In genomic region chr3:142462764-142463751, GRCm38 (mm10) we compare ENCODE assay signal across 21 mouse cellular contexts. TPM values are rescaled to one million over a fixed set of nuclear protein-coding genes. Genes with fewer than 3 reads are reported as not detected.
DNase-seq lines count a peak whose midpoint lies in the region; ATAC-seq lines count a peak whose summit lies in the region.
"Had no signal": no experiment of that assay in that cellular context is flagged by ENCODE, and none has a peak within 500 bp of the region (broad histone marks: within the 10 kb centered on the region; RNA-seq: fewer than 3 reads in every experiment).

No protein-coding gene starts in this region.

- H3K9me3 ChIP-seq in forebrain, embryonic 13.5 days (replicated peaks): no peaks in the 10 kb centered on the region
- no peaks in the 10 kb centered on the region for H3K9me3 ChIP-seq in forebrain, embryonic 11.5 days (ENCODE audit: control insufficient read depth, low read length)
- no peaks in the 10 kb centered on the region for H3K9me3 ChIP-seq in heart, embryonic 10.5 days
- H3K9me3 ChIP-seq: embryonic facial prominence, embryonic 12.5 days; heart, embryonic 13.5 days; hindbrain, embryonic 12.5 days; liver, embryonic 15.5 days; neural tube, embryonic 13.5 days had no signal

- no peak for DNase-seq in forebrain, embryonic 11.5 days (ENCODE audit: low spot score)
- DNase-seq in heart, postnatal 10 days: peak; percentile 12 to 17
- no peak for DNase-seq in heart, embryonic 10.5 days (ENCODE audit: low spot score)
- peak; percentile 39 for DNase-seq in retina, postnatal 1 day
- no peak for DNase-seq in retina, embryonic 14.5 days (ENCODE audit: low spot score)
- no peak for DNase-seq in spleen, postnatal 10 days (ENCODE audit: low spot score in 2 of 2)
- no peak for DNase-seq in cerebellum, postnatal 25 days
- DNase-seq: adrenal gland, postnatal 10 days; kidney, postnatal 4 days; liver; right cerebral cortex, adult 18-20 months had no signal

- ATAC-seq in forebrain, embryonic 13.5 days: 0 out of 2 replicates have a peak, but pooled peaks have one; percentile 19
- ATAC-seq in forebrain, embryonic 11.5 days (replicated peaks; ENCODE audit: low FRiP score): no peak
- ATAC-seq: intestine, postnatal 0 days; midbrain, embryonic 16.5 days had no signal

- no peak overlapping the region for H3K9ac ChIP-seq in forebrain, embryonic 13.5 days
- no peak overlapping the region for H3K9ac ChIP-seq in forebrain, embryonic 11.5 days (ENCODE audit: low read length)
- H3K9ac ChIP-seq: embryonic facial prominence, embryonic 12.5 days; heart, embryonic 13.5 days; hindbrain, embryonic 12.5 days; liver, embryonic 15.5 days; neural tube, embryonic 13.5 days had no signal

- no peak overlapping the region for H3K27ac ChIP-seq in forebrain, embryonic 13.5 days
- no peak overlapping the region for H3K27ac ChIP-seq in forebrain, embryonic 11.5 days (ENCODE audit: low read depth, low read length)
- no peak overlapping the region for H3K27ac ChIP-seq in heart, embryonic 10.5 days
- H3K27ac ChIP-seq: embryonic facial prominence, embryonic 12.5 days; heart, embryonic 13.5 days; hindbrain, embryonic 12.5 days; liver, embryonic 15.5 days; neural tube, embryonic 13.5 days had no signal

- H3K27me3 ChIP-seq in forebrain, embryonic 13.5 days: no peaks in the 10 kb centered on the region
- H3K27me3 ChIP-seq in forebrain, embryonic 11.5 days (ENCODE audit: control insufficient read depth, insufficient read depth, low read length): no peaks in the 10 kb centered on the region
- no peaks in the 10 kb centered on the region for H3K27me3 ChIP-seq in heart, embryonic 10.5 days (ENCODE audit: insufficient read depth, poor library complexity, severe bottlenecking)
- H3K27me3 ChIP-seq: embryonic facial prominence, embryonic 12.5 days; heart, embryonic 13.5 days; hindbrain, embryonic 12.5 days; liver, embryonic 15.5 days; neural tube, embryonic 13.5 days had no signal

- intact Hi-C loops in heart, postnatal 10 days (cut with DNase I): no loop called here

- H3K36me3 ChIP-seq in forebrain, embryonic 13.5 days (ENCODE audit: poor library complexity, severe bottlenecking): no peaks in the 10 kb centered on the region
- H3K36me3 ChIP-seq in forebrain, embryonic 11.5 days (ENCODE audit: control insufficient read depth, insufficient read depth, low read length): no peaks in the 10 kb centered on the region
- H3K36me3 ChIP-seq in heart, embryonic 10.5 days: no peaks in the 10 kb centered on the region
- H3K36me3 ChIP-seq: embryonic facial prominence, embryonic 12.5 days; heart, embryonic 13.5 days; hindbrain, embryonic 12.5 days; liver, embryonic 15.5 days; neural tube, embryonic 13.5 days had no signal

- H3K4me3 ChIP-seq in forebrain, embryonic 13.5 days: no peak overlapping the region
- no peak overlapping the region for H3K4me3 ChIP-seq in forebrain, embryonic 11.5 days (ENCODE audit: low read depth, low read length)
- H3K4me3 ChIP-seq in heart, embryonic 10.5 days: no peak overlapping the region
- H3K4me3 ChIP-seq: embryonic facial prominence, embryonic 12.5 days; heart, embryonic 13.5 days; hindbrain, embryonic 12.5 days; liver, embryonic 15.5 days; myocyte; neural tube, embryonic 13.5 days had no signal

- no peaks in the 10 kb centered on the region for H3K4me1 ChIP-seq in forebrain, embryonic 13.5 days
- H3K4me1 ChIP-seq in forebrain, embryonic 11.5 days (replicated peaks; ENCODE audit: control insufficient read depth, insufficient read depth, low read length): no peaks in the 10 kb centered on the region
- 0 out of 2 replicates have a peak, but pooled peaks cover 3% of the 10 kb centered on the region for H3K4me1 ChIP-seq in heart, embryonic 10.5 days
- H3K4me1 ChIP-seq: embryonic facial prominence, embryonic 12.5 days; hindbrain, embryonic 12.5 days; liver, embryonic 15.5 days had no signal

- H3K4me2 ChIP-seq in forebrain, embryonic 13.5 days: no peak overlapping the region
- H3K4me2 ChIP-seq in forebrain, embryonic 11.5 days (ENCODE audit: low read depth, low read length, severe bottlenecking): no peak overlapping the region
- H3K4me2 ChIP-seq: embryonic facial prominence, embryonic 12.5 days; heart, embryonic 13.5 days; hindbrain, embryonic 12.5 days; liver, embryonic 15.5 days; neural tube, embryonic 13.5 days had no signal

- WGBS in forebrain, embryonic 13.5 days: 86% methylated on average over 25 of the region's 25 CpGs
- WGBS in forebrain, embryonic 11.5 days: 94% methylated on average over 25 of the region's 25 CpGs
- 88% methylated on average over 25 of the region's 25 CpGs for WGBS in heart, embryonic 10.5 days

RNA-seq across cellular contexts. Expression of gene Gbp5, which starts 30.7 kb away (rescaled TPM):
- not detected in 2 replicates for polyA plus RNA-seq in forebrain, embryonic 13.5 days (2015; fragmentation: Nextera tagmentation; extraction: Ambion mirVana)
- polyA plus RNA-seq in forebrain, embryonic 11.5 days (2014; fragmentation: Nextera tagmentation; extraction: Ambion mirVana): not detected in 2 replicates
- total RNA-seq in heart, postnatal 10 days (2021): 1 to 10 TPM; 4.8 to 6.7 TPM
- polyA plus RNA-seq in heart, embryonic 10.5 days (2016; fragmentation: Nextera tagmentation; extraction: Ambion mirVana): not detected in 2 replicates
- polyA plus RNA-seq: kidney, embryonic 16.5 days; myocyte had no signal

Comparison
In these comparisons a context has a peak if more than half of its experiments do, and no peak if none do; other contexts are left out.
1. DNase-seq: peak in heart, postnatal 10 days (2 of 2) and retina, postnatal 1 day (single experiment); none in forebrain, embryonic 11.5 days (single experiment), heart, embryonic 10.5 days (single experiment), retina, embryonic 14.5 days (single experiment), spleen, postnatal 10 days (0 of 2) and cerebellum, postnatal 25 days (0 of 2).